Mouse (Mus musculus) heart, embryonic 11.5 days (tissue): ENCODE measurements at regions not wholly inside any gene's neighbourhood (a gene's known extent, or its start where the extent isn't known, plus 50 kb on each side); places are given as distances from the start of the nearest gene placed in this dataset.

Source experiments
- ATAC-seq: fragments of 200-750 bp; cut with Nextera tagmentation; replicated peaks from 2 replicates; pipeline ENCODE4 v1.8.0; 2017; ENCODE audit warnings: moderate library complexity; ENCODE audit not compliant: insufficient number of reproducible peaks, low FRiP score, low TSS enrichment
- H3K27ac ChIP-seq: fragments of 300-500 bp; sonication (generic); 2 replicates; pipeline ENCODE4 v1.5.1; 2014; ENCODE audit warnings: mild to moderate bottlenecking, low read depth, low read length
- H3K27me3 ChIP-seq: fragments of 300-500 bp; sonication (generic); 2 replicates; pipeline ENCODE4 v1.6.1; 2014; ENCODE audit warnings: mild to moderate bottlenecking, low read length, mixed read lengths; ENCODE audit not compliant: control insufficient read depth, insufficient read depth
- H3K36me3 ChIP-seq: fragments of 300-500 bp; sonication (generic); 2 replicates; pipeline ENCODE4 v1.6.1; 2014; ENCODE audit warnings: mild to moderate bottlenecking, low read length, moderate library complexity, mixed read lengths; ENCODE audit not compliant: control insufficient read depth, insufficient read depth
- H3K4me1 ChIP-seq: fragments of 300-500 bp; sonication (generic); 2 replicates; pipeline ENCODE4 v1.6.1; 2014; ENCODE audit warnings: low read length; ENCODE audit not compliant: control insufficient read depth, insufficient read depth
- H3K4me2 ChIP-seq: fragments of 300-500 bp; sonication (generic); 2 replicates; pipeline ENCODE4 v1.6.1; 2014; ENCODE audit warnings: mild to moderate bottlenecking, moderate library complexity
- H3K4me3 ChIP-seq: fragments of 300-500 bp; sonication (generic); 2 replicates; pipeline ENCODE4 v1.5.1; 2014; ENCODE audit warnings: low read depth, low read length
- H3K9ac ChIP-seq: fragments of 300-500 bp; sonication (generic); 2 replicates; pipeline ENCODE4 v1.6.1; 2014; ENCODE audit warnings: mild to moderate bottlenecking, low read depth, low read length, moderate library complexity
- H3K9me3 ChIP-seq: fragments of 300-500 bp; sonication (generic); replicated peaks from 2 replicates; pipeline ENCODE4 v1.6.1; 2016; ENCODE audit warnings: low read length; ENCODE audit not compliant: control insufficient read depth
- WGBS: fragments of 180-500 bp; shearing (Covaris S2); extraction: QIAGEN DNeasy Blood & Tissue Kit; methylation state at CpG from one replicate; pipeline ENCODE4 v1.1.7; 2014; ENCODE audit not compliant: insufficient replicate concordance; 5-methylcytosine and 5-hydroxymethylcytosine counted together

DNA sequence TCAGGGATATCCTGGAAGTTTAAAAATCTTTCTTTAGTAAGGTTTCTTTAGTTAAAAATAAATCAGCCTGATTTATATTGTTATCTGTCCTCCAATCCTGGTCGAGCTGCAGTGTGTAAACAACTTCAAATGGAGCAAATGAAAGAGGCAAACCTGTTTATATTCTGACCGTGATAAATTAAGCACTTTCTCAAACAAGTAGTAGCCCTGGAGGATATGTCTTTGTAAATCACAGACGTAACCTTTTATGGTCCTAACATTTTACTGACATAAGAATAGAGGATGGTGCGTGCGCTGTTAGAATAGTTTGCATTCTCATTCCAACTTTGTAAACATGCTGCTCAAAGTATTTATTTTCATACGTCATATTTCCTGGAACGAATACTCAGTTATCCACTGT is 113.3 kb upstream of the Itga4 start:
- H3K4me3 ChIP-seq, result no peak overlapping the region
- H3K36me3 ChIP-seq, result no peaks in the 10 kb centered on the region
- no peaks in the 10 kb centered on the region for H3K27me3 ChIP-seq
- no peak overlapping the region for H3K4me2 ChIP-seq
- no peak for ATAC-seq
- H3K4me1 ChIP-seq, result 0 out of 2 replicates have a peak, but pooled peaks cover 3% of the 10 kb centered on the region
- H3K9ac ChIP-seq, result no peak overlapping the region
- H3K27ac ChIP-seq, result no peak overlapping the region
- 72% methylated on average over 7 of the region's 7 CpGs for WGBS
- no peaks in the 10 kb centered on the region for H3K9me3 ChIP-seq

DNA sequence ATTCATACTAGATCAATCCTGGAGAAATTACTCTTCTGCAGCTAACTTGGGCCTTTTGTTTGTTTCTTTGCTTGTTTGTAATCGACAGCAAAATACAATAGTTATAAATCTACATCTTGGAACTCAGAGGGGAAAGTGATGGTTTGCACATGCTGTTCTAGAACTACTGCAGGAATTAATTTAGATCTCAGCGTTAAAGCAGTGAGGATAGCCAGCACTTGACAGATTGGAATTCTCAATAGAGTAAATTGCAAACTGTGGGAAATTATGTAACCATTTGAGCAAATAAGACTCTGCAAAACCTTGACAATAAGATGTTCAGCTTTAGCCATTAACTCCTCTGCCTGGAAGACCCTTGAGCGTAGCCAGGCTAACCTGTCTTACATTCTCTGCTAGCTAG is 112.0 kb upstream of the Itga4 start:
- 88% methylated on average over 3 of the region's 3 CpGs for WGBS
- H3K4me3 ChIP-seq, result no peak overlapping the region
- no peaks in the 10 kb centered on the region for H3K9me3 ChIP-seq
- no peak overlapping the region for H3K27ac ChIP-seq
- H3K27me3 ChIP-seq, result no peaks in the 10 kb centered on the region
- H3K4me1 ChIP-seq, result no peaks in the 10 kb centered on the region
- no peak for ATAC-seq
- no peak overlapping the region for H3K9ac ChIP-seq
- H3K4me2 ChIP-seq, result no peak overlapping the region
- no peaks in the 10 kb centered on the region for H3K36me3 ChIP-seq

DNA sequence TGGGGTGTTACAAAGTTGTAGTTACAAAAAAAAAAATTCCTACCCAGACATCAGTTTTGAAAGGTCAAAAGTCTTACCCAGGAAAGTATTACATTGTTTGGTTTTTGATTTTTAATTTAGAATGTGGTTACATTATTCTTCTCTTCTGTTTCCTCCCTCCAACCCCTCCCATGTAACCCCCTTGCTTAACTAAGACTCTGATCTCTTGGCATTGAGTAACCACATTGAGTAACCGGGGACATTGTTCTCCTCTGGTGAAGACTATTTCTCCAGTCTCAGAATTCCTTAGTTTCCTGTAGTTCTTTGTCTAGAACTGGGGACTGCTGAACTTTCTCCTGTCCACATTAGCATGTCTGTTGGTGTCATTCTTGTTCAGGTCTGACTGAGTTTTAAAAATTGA is 109.3 kb upstream of the Itga4 start:
- Histone ChIP-seq H3K36me3 (no peaks in the 10 kb centered on the region), H3K9ac (no peak overlapping the region), H3K9me3 (no peaks in the 10 kb centered on the region), H3K27me3 (no peaks in the 10 kb centered on the region), H3K4me3 (no peak overlapping the region), H3K27ac (no peak overlapping the region), H3K4me2 (no peak overlapping the region), H3K4me1 (no peaks in the 10 kb centered on the region)
- no peak for ATAC-seq
- WGBS, result 59% methylated on average over 1 of the region's 1 CpGs

DNA sequence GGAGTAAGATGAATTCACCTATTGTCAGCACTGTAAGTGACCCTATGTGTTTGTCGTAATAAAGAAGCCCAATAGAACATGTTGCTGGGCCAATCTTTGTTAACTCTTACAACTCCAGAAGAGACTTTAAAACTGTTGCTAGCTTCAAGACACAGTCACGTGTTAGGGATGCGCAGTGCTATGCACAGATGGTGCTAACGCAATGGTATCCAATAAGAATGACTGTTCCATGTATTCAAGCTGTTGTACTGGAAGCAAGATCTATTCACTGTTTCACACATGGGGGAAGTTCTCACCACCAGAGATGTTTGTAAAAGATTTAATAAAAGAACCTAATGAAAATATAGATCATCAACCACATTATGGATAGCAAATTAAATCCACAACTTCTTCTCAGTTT is 108.7 kb upstream of the Itga4 start:
- Histone ChIP-seq H3K9ac (no peak overlapping the region), H3K27ac (no peak overlapping the region), H3K36me3 (no peaks in the 10 kb centered on the region), H3K4me3 (no peak overlapping the region), H3K4me1 (no peaks in the 10 kb centered on the region), H3K4me2 (no peak overlapping the region), H3K9me3 (no peaks in the 10 kb centered on the region), H3K27me3 (no peaks in the 10 kb centered on the region)
- 79% methylated on average over 4 of the region's 4 CpGs for WGBS
- no peak for ATAC-seq

DNA sequence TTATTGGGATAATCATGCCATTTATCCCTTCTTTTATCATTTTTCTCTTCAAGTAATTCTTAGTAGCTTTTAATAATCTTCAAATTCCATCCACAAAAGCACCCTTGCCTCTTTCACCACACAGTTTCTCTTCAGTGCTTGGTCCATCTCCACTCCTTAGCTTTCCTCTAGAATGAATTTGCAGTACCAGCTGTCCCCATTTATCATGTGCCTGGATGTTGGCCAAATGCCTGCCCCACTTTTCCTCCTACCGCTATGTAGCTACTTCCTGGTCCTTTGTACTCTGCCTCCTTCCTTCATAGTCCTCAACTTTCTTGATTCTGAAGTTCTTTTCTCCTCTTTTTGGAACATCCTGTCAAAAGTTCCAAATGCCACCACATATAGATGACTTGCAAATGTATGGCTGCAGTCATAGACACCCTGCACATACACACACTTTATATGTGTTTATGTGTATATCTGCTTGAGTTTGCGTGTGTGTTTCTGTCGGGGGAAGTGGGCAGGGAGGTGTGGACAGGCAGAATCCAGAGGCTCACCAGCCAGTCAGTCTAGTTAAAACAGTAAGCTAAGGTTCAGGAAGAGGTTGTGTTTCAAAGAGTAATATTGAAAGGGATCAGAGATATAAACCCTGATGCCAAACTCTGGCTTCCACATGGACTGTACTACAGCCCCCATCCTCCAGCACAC is 106.1 kb upstream of the Itga4 start:
- no peak for ATAC-seq
- H3K4me2 ChIP-seq, result no peak overlapping the region
- H3K9me3 ChIP-seq, result no peaks in the 10 kb centered on the region
- no peaks in the 10 kb centered on the region for H3K4me1 ChIP-seq
- WGBS, result 50% methylated on average over 3 of the region's 3 CpGs
- H3K9ac ChIP-seq, result no peak overlapping the region
- H3K36me3 ChIP-seq, result no peaks in the 10 kb centered on the region
- H3K27me3 ChIP-seq, result no peaks in the 10 kb centered on the region
- no peak overlapping the region for H3K27ac ChIP-seq
- H3K4me3 ChIP-seq, result no peak overlapping the region

DNA sequence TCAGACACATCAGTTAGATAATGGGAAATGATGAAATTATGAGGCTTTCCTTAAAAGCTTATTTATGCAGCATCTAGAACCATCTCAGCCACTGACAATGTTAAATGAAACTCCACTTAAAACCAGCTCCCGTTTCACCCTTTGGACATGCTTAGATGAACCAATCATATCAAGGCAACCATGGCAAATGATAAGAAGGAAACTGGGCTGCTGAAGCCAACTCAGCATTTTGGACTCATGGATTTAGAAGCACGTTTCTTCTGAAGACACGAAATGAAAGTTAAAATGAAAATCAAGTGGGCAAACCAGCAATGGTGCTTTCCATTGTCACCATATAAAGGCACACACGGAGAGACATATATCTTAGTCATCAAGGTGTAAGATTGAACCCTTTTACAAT is 103.6 kb upstream of the Itga4 start:
- WGBS, result 81% methylated on average over 4 of the region's 4 CpGs
- no peaks in the 10 kb centered on the region for H3K36me3 ChIP-seq
- no peaks in the 10 kb centered on the region for H3K9me3 ChIP-seq
- ATAC-seq, result no peak
- no peak overlapping the region for H3K4me3 ChIP-seq
- no peak overlapping the region for H3K9ac ChIP-seq
- H3K4me2 ChIP-seq, result no peak overlapping the region
- H3K4me1 ChIP-seq, result no peaks in the 10 kb centered on the region
- H3K27ac ChIP-seq, result no peak overlapping the region
- H3K27me3 ChIP-seq, result no peaks in the 10 kb centered on the region

DNA sequence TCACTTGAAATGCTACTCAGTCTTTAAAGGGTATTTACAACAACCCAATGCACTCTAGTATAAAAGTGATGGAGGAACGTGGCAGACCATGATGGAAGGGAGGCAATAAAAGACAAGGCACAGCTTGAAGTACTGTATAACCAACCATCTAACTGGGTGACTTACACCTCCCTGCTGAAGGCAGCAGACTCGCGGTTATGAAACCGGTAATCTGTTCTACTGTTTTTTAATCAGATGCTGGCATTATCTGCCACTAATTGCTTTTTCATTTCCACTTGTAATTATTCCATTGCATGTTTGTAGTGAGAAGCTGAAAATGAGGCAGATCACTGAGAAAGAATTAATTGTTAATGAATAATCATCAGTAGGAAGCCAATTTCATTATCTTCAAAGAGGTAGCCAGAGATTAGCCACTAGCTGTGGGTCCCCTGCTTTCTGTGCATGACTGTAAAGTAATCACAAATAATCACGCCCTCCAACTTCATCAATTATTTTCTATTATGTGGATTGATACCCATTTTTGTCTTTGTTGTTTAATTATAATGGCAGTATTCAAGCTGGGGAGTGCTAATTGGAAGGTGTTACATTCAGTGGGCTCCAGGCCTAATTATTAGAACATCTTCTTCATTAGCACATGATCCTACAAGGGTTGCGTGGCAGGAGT is 103.1 kb upstream of the Itga4 start:
- WGBS, result 76% methylated on average over 6 of the region's 6 CpGs
- H3K27me3 ChIP-seq, result no peaks in the 10 kb centered on the region
- no peak for ATAC-seq
- H3K4me3 ChIP-seq, result no peak overlapping the region
- H3K4me2 ChIP-seq, result no peak overlapping the region
- no peak overlapping the region for H3K27ac ChIP-seq
- H3K9me3 ChIP-seq, result no peaks in the 10 kb centered on the region
- no peaks in the 10 kb centered on the region for H3K4me1 ChIP-seq
- H3K36me3 ChIP-seq, result no peaks in the 10 kb centered on the region
- H3K9ac ChIP-seq, result no peak overlapping the region

DNA sequence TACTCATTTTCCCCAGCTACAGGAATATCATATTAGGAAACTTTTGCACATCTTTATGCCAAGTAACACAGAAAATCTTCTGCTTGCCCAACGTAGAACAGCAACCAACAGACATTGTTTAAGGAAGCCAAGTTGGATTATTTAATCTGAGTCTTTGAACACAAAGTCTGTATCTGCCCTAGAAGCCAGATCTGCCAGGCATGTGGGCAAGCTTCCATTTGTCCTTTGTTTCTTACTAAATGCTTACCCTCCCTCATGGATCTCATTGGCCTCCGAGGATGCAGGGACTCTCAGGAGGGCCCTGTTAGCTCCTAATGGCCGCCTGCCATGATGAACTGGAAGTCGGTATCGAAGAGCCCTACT is 102.5 kb upstream of the Itga4 start:
- Histone ChIP-seq H3K4me2 (no peak overlapping the region), H3K4me3 (no peak overlapping the region)
- WGBS, result 86% methylated on average over 5 of the region's 5 CpGs

DNA sequence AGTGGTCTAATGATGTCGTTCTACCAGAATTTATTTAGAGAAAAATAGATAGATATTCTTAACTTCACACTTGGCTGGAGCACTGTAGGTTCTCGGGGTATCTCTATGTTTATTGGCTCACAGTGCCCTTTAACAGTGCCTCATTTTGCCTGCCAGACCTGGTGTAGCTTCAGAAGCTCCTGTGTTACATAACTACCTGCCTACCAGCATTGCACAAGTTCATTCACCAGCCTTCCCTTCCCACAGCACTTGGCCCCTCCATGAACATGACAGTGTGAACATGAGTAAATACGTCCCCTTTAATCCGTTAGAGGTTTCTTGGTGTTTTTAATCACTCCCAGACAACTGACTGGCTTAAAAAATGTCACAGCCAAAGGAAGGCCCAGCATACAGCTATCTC is 102.2 kb upstream of the Itga4 start:
- ATAC-seq, result no peak

More for the DNA sequence above, 102.5 kb upstream of the Itga4 start:
- H3K27ac ChIP-seq, result no peak overlapping the region
- no peaks in the 10 kb centered on the region for H3K9me3 ChIP-seq
- no peak overlapping the region for H3K9ac ChIP-seq
- no peak for ATAC-seq
- H3K27me3 ChIP-seq, result no peaks in the 10 kb centered on the region
- H3K36me3 ChIP-seq, result no peaks in the 10 kb centered on the region
- H3K4me1 ChIP-seq, result no peaks in the 10 kb centered on the region

More for the DNA sequence above, 102.2 kb upstream of the Itga4 start:
- Histone ChIP-seq H3K9ac (no peak overlapping the region), H3K4me2 (no peak overlapping the region), H3K4me3 (no peak overlapping the region), H3K27ac (no peak overlapping the region), H3K4me1 (no peaks in the 10 kb centered on the region), H3K27me3 (no peaks in the 10 kb centered on the region), H3K36me3 (no peaks in the 10 kb centered on the region), H3K9me3 (no peaks in the 10 kb centered on the region)
- 73% methylated on average over 4 of the region's 4 CpGs for WGBS
